Mouse (Mus musculus) liver (tissue): ENCODE measurements at regions not wholly inside any gene's neighbourhood (a gene's known extent, or its start where the extent isn't known, plus 50 kb on each side); places are given as distances from the start of the nearest gene placed in this dataset.
A peak's percentile ranks its signal among the peaks of the same experiment; 100 is the strongest.

Experiments used
- DNase-seq: peaks from one replicate; pipeline ENCODE4 v3.0.0-alpha.2; 2020; ENCODE audit warnings: mixed read lengths

DNA sequence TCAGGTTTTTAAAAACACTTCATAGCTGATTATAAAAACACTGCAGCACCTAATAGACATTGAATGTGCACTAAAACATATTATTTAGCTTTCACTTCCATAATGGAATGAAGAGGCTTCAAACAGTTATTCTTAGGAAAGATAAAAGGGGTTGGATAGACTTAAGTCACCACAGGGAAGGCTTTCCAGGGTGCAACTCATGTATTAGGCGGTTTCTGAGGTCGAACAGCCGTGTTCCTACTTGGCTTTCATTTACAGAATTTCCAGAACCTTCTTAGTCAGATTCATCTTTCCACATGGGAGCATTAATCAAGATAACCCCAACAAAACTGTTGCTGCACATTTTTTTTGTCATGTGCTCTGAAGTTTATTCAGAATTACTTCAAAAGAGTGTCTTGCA, 279.8 kb upstream of the Tle1 start:
- no peak for DNase-seq

DNA sequence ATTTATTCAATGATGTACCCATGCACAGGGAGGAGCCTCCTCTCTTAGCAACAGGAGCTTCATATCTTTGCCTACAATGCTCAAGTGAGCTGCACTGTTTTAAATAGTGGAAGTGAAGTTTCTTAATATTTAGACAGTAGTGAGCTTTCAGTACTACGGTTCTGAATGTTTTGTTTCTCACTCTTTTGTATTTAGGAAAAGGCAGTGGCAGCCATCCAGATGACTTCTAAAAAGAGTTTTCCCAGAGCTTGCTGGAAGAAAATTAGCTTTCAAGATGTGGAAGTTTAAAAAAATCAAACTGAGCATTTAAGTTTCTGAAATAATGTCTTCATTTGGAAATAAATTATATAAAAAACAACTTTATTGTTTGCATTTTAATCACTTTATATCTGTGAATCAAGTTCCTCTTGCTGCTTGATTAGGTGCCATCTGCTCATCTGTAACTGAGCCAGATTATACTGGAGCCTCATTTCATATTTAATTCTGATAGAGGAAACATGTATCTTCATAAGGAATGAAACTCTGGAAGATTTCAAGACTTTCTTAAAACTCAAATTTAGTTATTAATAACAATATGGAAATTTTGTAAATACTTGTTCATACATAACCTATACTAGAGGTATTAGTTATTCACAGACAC, 268.6 kb upstream of the Tle1 start:
- DNase-seq = no peak

GRCm38 (mm10) chr4:72444177-72444770, 243.6 kb upstream of the Tle1 start:
- no peak for DNase-seq

DNA sequence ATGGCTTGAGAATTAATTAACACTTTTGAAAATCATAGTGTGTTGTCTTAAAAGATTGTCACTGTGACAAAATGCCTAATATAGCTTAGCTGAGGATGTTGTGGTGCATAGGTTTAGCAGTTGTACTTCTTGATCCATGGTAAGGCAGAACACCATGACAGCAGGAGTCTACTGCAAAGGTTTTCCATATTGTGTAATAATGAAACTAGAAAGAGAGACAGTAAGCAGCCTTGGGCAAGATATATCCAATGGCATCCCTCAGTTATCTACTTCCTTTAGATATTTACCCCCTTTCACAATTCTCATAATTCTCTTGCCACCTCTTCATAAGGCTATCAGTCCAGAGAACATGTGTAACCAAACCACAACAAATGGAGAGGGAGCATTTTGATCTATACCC, 236.6 kb upstream of the Tle1 start:
- DNase-seq = no peak

DNA sequence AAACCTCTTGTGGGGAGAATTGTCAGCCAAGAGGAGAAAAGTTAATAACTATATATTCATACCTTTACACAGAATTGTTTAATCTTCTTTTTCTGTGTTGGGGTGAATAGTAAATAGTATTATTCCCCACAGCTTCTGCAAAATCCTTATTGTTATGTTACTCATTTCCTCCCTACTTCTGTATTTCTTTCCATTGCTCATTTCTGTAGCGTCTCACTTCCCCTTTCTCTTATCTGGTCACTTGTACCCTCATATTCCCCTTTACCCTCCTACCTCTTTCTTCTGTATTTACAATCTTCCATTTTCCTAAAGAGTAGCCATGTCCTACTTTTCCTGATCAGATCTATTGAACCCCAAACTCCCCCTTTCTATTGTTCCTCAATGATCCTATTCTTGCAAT, 224.6 kb upstream of the Tle1 start:
- no peak for DNase-seq

GRCm38 (mm10) chr4:72412100-72412788, 211.5 kb upstream of the Tle1 start:
- DNase-seq = no peak

GRCm38 (mm10) chr4:72411343-72411742, 210.6 kb upstream of the Tle1 start:
- DNase-seq = no peak

DNA sequence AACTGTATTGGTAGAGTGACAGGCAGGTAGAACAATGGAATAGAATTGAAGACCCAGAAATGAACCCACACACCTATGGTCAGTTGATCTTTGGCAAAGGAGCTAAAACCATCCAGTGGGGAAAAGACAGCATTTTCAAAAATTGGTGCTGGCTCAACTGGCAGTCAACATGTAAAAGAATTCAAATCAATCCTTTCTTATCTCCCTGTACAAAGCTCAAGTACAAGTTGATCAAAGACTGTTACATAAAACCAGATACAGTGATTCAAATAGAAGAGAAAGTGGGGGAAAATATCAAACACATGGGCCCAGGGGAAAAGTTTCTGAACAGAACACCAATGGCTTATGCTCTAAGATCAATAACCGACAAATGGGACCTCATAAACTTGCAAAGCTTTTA, 200.0 kb upstream of the Tle1 start:
- DNase-seq = no peak

DNA sequence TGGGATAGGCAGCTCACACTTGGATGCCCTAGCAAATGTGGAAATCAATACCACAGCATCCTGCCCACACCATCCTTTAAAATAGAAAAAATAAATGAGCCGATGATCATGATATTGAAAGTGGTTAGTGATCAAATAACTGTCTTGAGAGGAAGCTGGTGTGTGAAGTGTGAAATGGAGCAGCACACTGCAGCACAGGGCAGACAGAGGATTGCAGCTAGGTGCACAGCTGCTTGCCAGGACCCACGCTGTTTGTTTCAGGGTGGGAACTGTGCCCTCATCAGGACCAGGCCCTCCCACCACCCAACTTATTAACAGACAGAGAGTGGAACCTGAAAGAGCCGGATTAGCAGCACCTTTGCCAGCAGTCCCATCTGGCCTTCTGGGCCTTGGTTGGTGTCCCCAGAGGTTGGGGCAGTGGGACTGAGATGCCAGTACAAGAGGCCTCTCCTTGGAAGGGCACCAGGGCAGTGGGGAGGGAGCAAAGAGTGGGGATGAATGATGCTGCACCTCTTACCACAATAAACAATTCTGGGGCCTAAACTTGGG, 191.2 kb upstream of the Tle1 start:
- DNase-seq = no peak

- DNase-seq = no peak
Measured at GRCm38 (mm10) chr4:72389811-72390625, 189.3 kb upstream of the Tle1 start.

- DNase-seq = peak; percentile 4
Measured at GRCm38 (mm10) chr4:72384901-72385264, 184.2 kb upstream of the Tle1 start.

DNA sequence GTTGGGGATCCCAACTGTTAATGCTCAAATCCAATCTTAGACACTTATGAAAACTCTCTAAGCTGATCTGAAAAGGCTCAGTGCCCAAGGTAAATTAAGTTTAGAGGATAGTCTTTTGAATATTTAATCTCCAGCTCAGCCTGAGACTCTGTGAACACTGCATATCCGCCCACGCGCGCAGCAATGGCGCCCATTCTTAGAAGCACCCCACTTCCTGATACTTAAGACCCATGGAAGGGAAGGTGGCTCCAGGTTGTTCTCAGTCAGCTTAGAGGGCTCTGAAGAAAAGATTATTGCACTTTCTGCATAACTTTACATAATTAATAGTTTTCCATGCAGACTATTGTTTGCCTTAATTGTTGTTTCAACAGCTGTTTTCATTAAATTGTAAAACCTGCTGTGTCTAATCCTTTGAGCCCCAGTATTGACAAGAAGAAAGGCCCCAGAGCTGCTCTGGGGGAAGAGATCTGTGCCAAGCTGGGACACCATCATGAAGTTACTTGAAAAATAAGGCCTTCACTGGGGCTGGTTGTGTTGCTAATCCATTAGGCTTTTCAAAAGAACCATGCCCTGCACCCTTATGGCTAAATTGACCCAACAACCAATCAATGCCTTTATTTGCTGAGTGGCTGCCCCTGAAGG, 183.7 kb upstream of the Tle1 start:
- no peak for DNase-seq

GRCm38 (mm10) chr4:72383729-72384128, 183.0 kb upstream of the Tle1 start:
- no peak for DNase-seq

DNA sequence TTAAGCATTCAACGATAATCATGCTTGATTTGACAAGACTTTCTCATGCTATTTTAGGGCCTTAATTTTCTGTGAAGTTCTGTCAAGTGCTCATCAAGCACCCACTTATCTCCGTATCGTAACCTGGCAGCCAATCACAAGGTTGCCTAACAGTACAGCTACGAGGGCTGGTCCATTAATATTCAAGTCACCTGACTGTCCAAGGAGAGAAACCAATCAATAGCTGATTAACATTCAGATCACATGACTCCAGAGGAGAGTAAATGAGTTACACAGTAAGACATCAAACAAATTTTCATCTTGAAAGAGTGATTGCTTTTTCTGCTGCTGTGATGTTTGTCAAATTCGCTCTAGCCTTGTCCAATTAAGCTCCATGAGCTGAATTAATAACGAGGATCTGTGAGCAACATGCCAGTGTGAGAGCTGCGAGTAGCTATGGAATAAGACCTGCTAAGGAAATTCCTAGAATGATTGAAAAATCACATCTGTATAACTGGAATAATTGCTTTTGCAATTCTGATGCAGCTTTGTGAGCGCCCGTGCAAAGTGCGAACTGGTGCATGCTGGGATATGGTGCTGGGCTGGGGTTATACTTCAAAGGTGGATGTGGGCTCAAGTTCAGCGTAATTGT, 181.9 kb upstream of the Tle1 start:
- no peak for DNase-seq

GRCm38 (mm10) chr4:72381742-72382141, 181.0 kb upstream of the Tle1 start:
- no peak for DNase-seq

GRCm38 (mm10) chr4:72381116-72381515, 180.4 kb upstream of the Tle1 start:
- no peak for DNase-seq

GRCm38 (mm10) chr4:72379515-72379914, 178.8 kb upstream of the Tle1 start:
- no peak for DNase-seq

DNA sequence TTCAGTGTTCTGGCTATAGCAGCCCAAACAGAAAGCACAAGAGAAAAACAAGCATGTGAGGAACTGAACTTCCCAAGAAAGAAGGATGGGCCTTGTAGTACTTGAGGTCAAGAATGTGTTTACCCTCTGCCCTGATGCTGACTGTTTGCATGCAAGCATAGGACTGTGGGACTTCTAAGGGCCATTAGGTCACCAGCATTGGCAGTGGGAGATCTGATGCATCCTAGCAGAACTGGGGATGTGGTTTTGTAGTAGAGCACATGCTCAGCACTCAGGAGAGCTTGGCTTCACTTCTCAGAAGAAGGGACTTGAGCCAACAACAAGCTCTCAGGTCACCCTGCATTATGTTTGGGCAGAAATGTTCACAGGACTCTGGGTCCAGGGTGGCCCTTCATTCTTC, 178.3 kb upstream of the Tle1 start:
- no peak for DNase-seq

DNA sequence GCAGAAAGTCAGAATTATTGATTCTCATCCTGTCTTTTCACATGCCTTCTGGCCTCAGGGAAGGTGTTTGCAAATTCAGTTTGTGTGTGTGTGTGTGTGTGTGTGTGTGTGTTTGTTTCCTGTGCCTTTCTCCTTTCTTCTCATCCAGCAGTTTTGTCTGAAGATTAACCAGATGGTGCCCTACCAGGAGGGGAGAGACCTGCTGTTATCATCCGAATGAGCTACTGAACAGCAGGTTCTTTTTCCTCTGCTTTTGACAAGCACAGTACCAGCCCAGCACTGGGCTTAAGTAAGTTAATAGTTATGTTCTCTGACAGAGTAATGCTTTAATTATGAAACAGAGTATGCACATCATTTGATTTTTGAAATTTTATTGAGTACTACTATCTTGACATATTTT, 176.8 kb upstream of the Tle1 start:
- DNase-seq = no peak

GRCm38 (mm10) chr4:72351985-72352384, 151.3 kb upstream of the Tle1 start:
- DNase-seq = no peak

DNA sequence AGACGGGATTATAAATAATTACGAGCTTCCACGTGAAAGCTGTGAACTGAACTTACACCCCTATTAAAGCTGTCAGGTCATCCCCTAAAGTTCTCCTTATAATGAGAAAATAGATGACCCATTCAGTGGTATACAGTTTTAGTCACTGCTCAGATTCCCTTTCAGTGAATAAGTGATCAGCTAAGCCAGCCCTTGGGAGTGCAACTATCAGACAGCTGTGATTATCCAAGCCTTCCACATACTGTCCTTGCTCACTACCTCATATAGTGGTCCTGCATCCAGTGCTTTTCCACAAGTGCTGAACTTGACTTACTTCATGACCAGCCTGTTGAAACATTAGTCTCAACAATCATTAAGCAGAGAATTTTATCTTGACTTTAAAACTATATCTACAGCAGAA, 131.2 kb upstream of the Tle1 start:
- DNase-seq = no peak

- DNase-seq = no peak
Measured at GRCm38 (mm10) chr4:72329026-72329390, 128.3 kb upstream of the Tle1 start.
